Mouse (Mus musculus): ENCODE data around the gene Kalrn.

GRCm38 (mm10) chr16:34536300-34536699 is 37.0 kb downstream of the Kalrn start:
- TF ChIP-seq CTCF (conservative IDR thresholded peaks at IDR 0.05; ENCODE audit: low read length) (no peak), NANOG (IDR thresholded peaks at IDR 0.05; ENCODE audit: borderline replicate concordance, low read length) (no peak), POU5F1 (IDR thresholded peaks at IDR 0.05; ENCODE audit: borderline replicate concordance, low read length) (no peak)

Data from E14TG2a.4 (cell line).